Mouse (Mus musculus): ENCODE data around the gene Cfdp1.

DNA sequence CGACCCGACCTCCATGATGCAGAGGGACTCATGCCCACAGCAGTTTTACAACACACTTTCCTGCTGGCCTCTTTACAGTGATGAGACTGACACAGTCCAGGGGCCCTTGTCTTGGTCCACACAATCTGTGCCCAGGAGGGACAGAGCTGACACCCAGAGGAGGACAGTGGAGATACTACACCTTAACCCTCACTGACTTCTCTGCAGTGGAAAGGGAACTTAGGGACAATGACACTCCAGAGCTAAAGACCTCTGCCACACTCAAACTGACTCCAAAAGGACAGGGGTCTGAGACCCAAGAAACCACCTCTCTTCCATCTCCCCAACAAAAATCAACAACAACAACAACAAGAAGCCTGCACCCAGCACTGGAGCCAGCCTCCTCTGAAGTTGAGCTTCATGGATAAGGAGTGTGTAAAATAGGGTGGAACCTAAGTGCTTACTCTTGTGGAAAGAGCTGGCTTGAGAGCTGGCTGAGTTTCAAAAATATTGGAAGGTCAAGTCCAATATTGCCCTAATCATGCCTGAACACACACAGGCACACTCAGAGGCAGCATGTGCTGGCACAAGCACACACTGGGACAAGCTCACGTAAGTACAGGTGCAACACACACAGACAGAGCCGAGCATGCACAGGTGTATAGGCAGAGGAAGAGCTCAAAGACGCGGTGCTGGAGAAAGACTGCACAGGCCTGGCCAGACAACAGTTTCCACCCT, 119.7 kb downstream of the Cfdp1 start:
- TF ChIP-seq POLR2A (IDR thresholded peaks at IDR 0.05; ENCODE audit: low read depth, low read length) (no peak), CTCF (IDR thresholded peaks at IDR 0.05; ENCODE audit: borderline replicate concordance, insufficient read depth, low read length) (no peak; the same call in 1 of the 2 replicates)
